Mouse (Mus musculus) heart, adult 8-10 months (tissue): ENCODE data around the gene Soat2. TPM values are rescaled to one million over a fixed set of nuclear protein-coding genes. Genes with fewer than 3 reads are reported as not detected.

Experiments used
- DNase-seq: peaks from one replicate; pipeline ENCODE4 v3.0.0; 2022; ENCODE audit warnings: low spot score
- total RNA-seq, 4 experiments: library from RNA; stranded (reverse); gene quantifications; 2 replicates each; pipeline ENCODE4 v1.2.4; 2022

The Soat2 gene
- total RNA-seq, 4 experiments from 2014 or later, result 0.11 to 0.13 (median 0.12) TPM; not detected in 1

- no peak for DNase-seq
Measured at GRCm38 (mm10) chr15:102113674-102114073, 36.7 kb upstream of the Soat2 start.

- no peak for DNase-seq
Measured at GRCm38 (mm10) chr15:102114651-102115260, 35.6 kb upstream of the Soat2 start.

DNA sequence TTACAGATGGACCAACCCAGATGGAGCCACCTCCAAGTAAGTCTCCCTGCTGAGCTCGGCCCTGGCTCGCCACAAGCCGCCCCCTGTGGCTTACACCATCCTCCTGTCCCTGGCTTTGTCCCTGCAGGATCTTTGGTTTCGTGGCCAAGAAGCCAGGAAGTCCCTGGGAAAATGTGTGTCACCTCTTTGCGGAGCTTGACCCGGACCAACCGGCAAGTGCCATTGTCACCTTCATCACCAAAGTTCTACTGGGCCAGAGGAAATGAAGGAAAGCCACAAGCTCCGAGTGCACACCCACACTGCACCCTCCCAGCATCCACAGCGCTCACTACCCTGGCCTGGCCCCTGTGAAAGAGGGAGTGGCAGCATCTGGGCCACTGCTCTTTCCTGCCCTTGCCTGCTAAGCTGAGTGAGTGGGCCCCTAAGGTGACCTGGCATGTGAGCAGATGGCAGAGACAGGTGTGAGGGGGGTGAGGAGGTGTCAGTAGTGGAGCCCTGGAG is 34.5 kb upstream of the Soat2 start:
- DNase-seq, result no peak

- DNase-seq, result no peak
Measured at GRCm38 (mm10) chr15:102116753-102117415, 33.4 kb upstream of the Soat2 start.

DNA sequence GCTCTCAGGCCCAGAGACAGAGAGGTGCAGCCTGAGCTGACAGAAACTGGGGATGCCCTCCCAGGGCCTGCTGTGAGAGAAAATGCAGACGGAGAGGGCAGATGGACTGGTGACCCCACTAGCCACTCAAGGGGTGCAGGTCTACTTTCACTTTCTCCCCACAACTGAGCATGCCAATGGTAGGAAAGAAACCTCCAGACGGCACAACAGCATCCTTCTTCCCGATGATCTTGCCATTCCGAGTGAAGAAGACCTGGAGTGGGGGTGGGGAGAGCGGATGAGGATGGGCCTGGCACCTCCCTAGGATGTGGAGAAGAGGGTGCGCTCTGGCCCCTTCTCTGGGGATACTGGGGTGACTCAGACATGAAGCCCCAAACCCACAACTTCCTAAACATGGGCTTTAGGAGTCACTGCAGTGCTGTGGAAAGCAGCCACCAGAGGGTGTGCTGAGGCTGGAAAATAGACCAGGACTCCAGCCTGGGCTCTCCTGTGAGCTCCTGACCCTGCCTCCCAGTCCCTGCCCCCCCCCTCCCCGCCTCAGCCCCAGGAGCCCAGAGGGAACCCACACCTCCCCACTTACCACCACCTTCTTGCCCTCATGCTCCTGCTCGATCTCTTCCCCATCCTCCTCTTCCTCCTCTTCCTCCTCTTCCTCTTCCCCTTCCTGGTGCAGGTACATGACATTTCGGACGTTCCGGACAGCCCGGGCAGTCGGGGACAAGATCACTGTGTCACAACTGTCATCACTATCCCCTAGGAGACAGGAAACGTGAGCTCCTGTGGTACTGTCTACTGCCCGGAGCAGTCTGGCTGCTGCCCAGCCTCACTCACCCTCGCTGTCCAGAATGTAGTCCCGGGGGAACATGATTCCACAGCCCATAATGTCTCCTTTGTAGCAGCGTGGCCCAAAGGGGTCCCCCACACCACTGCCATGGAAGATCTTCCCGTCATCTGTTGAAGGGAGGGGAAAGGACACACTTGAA is 32.6 kb upstream of the Soat2 start:
- DNase-seq, result no peak

- no peak for DNase-seq
Measured at GRCm38 (mm10) chr15:102118591-102118990, 31.7 kb upstream of the Soat2 start.

DNA sequence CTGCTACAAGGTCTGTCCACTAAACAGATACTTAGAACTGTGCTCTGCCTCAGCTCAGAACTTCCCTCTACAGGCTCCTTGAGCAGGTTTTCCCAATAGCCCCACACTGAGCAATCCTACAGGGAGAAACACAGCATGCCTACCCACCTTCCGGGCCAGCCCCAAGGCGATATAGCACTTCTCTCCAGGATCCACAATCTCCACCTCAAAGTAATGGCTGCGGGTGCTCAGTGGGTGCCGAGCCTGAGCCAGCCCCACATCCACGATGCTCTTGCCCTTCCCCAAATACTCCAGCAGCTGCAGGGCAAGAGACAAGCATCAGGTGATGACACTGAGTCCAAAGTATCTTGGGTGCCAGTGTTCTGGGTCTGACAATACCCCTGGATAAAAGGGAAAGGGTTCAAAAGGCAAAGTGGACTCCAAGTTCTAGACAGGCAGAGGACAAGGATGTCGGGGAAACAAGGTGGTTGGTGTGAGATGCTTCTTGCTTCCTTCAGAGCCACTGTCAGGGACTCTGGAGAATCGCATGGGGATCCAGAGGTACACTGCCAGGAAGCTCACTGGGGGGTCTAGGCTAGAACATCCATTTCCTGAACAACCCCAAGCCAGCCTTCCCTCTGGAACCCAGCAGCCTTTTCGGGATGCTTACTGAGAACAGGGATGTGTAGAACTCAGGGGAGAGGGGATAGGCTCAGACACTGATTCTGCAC is 31.1 kb upstream of the Soat2 start:
- no peak for DNase-seq

GRCm38 (mm10) chr15:102119831-102120170 is 30.5 kb upstream of the Soat2 start:
- no peak for DNase-seq

DNA sequence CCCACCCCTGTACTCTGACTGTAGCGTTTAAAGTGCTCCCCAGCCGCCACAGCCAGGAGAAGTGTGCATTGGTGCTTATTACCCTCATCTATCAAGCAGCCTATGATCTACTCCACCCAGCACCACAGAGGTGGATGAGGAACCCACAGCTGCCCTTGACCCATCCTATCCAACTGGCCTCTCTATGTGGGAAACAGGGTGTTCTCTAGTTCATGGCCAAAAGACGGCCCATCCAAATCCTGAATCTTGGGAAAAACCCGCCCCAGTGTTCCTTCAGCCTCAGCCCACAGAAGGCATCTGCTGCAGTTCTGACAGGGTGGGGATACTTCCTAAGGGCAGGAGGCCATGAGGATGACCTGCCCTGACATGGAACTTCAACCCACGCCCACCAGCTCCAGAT is 29.8 kb upstream of the Soat2 start:
- DNase-seq, result peak; percentile 74

DNA sequence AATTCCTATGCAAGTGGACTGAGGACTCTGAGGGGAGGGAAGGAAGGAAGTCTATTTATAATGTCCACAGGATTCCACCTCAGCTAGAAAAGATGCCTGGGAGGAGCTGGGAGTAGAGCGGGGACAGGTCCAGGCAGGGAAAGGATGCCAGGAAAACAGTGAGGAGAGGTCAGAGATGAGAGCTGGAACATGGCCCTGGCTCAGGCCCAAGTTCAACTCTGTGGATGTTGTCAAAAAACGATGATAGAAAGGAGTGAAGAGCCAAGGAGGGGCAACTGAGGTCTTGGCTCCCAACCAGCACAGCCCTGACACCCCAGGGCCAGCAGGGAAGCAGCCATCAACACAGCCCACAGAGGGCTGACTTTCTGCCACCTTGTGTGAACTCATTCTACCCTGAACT is 24.0 kb upstream of the Soat2 start:
- no peak for DNase-seq

DNA sequence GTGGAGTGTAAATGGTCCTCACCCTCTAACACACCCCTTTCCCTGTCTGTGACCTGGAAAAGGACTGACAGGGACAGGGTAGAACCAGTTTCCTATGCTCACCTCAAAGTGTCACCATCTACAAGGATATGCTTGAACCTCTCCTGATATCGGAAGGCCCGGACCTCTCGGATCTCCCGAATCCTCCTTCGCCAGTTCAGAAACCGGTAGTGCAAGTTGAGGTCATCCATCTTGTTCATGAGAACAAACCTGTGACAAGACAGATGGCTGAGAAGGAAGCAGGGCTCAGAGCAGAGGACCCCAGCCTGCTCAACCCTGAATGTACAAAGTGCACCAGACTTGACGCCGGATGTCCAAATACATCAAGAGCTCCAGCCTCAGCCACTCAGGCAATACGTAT is 17.0 kb upstream of the Soat2 start:
- no peak for DNase-seq

GRCm38 (mm10) chr15:102134709-102135108 is 15.6 kb upstream of the Soat2 start:
- DNase-seq, result no peak

DNA sequence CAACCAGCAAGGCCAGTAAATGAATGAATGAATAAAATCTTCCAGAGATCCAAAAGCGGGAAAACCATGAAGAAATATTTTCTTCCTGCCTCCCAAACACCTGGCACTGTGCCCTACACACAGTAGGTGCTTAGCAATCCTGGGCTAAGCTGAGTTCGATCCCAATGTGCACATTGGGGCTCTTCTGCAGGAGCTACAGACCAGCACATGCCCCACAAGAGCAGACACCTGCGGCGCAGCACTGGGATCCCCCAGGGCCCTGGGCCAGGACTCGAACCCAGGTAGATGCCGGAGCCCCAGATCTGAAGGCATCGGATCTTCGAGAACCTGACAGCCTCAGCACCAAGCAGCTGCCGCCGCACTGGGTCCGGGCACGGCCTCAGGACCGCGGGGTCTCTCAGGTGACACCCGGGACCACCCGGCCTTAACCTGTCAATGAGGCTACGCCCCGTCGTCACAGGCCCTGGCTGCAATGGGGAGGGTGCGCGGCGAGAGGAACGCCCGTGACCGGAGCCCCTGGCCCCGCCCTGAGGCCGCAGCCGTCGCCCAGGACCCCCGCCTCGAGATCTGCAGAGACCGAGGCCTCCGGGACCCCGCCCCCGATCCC is 14.7 kb upstream of the Soat2 start:
- no peak for DNase-seq

GRCm38 (mm10) chr15:102136129-102136758 is 14.1 kb upstream of the Soat2 start, which contains the start of gene Spryd3:
Gene Spryd3 (minus strand): TSS chr15:102136234.
- peak; percentile 98 for DNase-seq

GRCm38 (mm10) chr15:102141120-102141519 is 9.2 kb upstream of the Soat2 start:
- DNase-seq, result no peak

- DNase-seq, result no peak
Measured at GRCm38 (mm10) chr15:102142914-102143912, 7.1 kb upstream of the Soat2 start.

DNA sequence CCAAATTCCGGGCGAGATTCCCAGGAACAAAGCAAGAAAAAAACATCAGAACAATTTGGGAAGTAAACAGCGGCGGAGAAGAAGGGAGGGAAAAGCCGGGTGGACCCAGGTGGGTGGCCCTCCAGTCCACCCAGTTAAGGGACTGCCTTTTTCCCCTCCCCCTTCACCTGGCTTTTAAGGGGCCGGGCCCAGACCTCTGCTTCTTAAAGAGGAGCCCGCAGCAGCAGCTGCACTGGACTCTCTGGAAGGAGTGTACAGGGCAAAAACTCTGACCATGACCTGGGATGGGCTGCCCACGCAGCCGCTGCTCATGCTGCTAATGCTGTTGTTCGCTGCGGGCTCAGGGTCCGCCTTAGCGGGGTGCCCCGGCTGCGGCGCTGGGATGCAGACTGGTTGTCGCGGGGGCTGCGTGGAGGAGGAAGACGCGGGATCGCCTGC is 6.0 kb upstream of the Soat2 start, which contains the start of gene Igfbp6:
Gene Igfbp6, plus strand, starts transcription at position 89 of the 438 bp plus-strand sequence.
- DNase-seq, result no peak

DNA sequence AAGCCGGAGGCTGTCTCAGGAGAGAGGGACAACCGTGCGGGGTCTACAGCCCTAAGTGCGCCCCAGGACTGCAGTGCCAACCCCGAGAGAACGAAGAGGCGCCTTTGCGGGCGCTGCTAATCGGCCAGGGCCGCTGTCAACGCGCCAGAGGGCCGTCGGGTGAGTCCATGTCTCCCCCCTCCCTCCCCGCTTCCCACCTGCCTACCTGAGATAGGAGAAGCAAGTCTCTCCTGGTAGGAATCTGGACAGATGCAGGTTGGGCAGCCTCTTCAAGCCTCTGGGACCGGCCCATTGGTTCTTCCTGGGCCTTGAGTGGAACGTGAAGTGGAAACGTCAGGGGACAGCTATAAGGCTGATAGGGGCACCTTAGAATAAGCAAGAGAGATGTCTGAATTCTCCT is 5.6 kb upstream of the Soat2 start:
- DNase-seq, result no peak

DNA sequence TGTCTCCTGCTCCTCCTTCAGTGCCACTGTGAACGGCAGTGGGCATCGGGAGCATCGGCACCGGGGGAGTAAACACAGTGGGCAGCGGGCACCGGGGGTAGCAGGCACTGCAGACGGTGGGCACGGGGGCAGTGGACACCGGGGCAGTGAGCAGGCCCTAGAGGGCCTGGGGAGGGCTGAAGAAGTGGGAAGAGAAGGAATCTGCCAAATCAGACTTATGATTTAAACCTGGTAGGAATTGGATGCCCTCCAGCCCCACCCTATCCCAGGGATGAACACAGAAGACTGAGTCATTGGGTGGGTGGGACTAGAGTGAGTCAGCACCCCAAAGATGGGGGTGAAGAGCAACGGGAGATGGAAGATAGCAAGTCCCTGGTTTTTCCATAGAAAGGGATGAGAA is 5.0 kb upstream of the Soat2 start:
- no peak for DNase-seq
